Mouse (Mus musculus) CH12.LX (cell line): ENCODE results near the gene Asic2. TPM values are rescaled to one million over a fixed set of nuclear protein-coding genes. Genes with fewer than 3 reads are reported as not detected.

Experiments used
- DNase-seq: peaks from one replicate; pipeline ENCODE4 v3.0.0-alpha.2; 2013; ENCODE audit errors: extremely low read depth
- H3K27ac ChIP-seq: 2 replicates; pipeline ENCODE4 v1.5.1; 2012; ENCODE audit warnings: low read depth, mild to moderate bottlenecking, control low read depth, moderate library complexity; ENCODE audit not compliant: insufficient read depth
- H3K27me3 ChIP-seq: replicated peaks from 2 replicates; pipeline ENCODE3; 2012; ENCODE audit warnings: inconsistent platforms
- H3K36me3 ChIP-seq, 2 experiments: replicated peaks in 1 of 2; 2 replicates each; pipeline versions ENCODE3 to v1.6.1; 2012; ENCODE audit warnings: inconsistent platforms in 1 of 2, low read length in 1 of 2, mild to moderate bottlenecking in 1 of 2, mixed read lengths in 1 of 2, moderate library complexity in 1 of 2; ENCODE audit not compliant: control insufficient read depth in 1 of 2, insufficient read depth in 1 of 2
- H3K4me1 ChIP-seq, 2 experiments: 2 replicates each; pipeline ENCODE4 v1.6.1; 2012; ENCODE audit warnings: inconsistent platforms in 1 of 2, moderate library complexity in 1 of 2; ENCODE audit not compliant: insufficient read depth in 2 of 2, control insufficient read depth in 1 of 2
- H3K4me2 ChIP-seq: 2 replicates; pipeline ENCODE4 v1.6.1; 2012; ENCODE audit warnings: low read depth, mild to moderate bottlenecking, control low read depth; ENCODE audit not compliant: poor library complexity, insufficient read depth, severe bottlenecking
- H3K4me3 ChIP-seq, 3 experiments: fragments of 150-350 bp in 1 of 3; sonication (generic) in 1 of 3; replicated peaks in 1 of 3; 2 replicates each; pipeline versions ENCODE3 to v1.5.1; 2011 to 2012; ENCODE audit warnings: low read depth in 2 of 3, low read length in 2 of 3, mild to moderate bottlenecking in 2 of 3, moderate library complexity in 2 of 3, control low read depth in 1 of 3, improper control_type of control experiment in 1 of 3, inconsistent platforms in 1 of 3, mixed read lengths in 1 of 3; ENCODE audit not compliant: poor library complexity in 1 of 3
- H3K79me2 ChIP-seq: replicated peaks from 2 replicates; pipeline ENCODE4 v1.6.1; 2012; ENCODE audit warnings: mild to moderate bottlenecking, moderate library complexity; ENCODE audit not compliant: control insufficient read depth, poor library complexity, insufficient read depth, severe bottlenecking; ENCODE audit errors: extremely low read depth
- H3K9ac ChIP-seq: 2 replicates; pipeline ENCODE4 v1.6.1; 2012; ENCODE audit warnings: low read depth, mild to moderate bottlenecking, control low read depth, moderate library complexity; ENCODE audit not compliant: insufficient read depth
- H3K9me3 ChIP-seq: replicated peaks from 2 replicates; pipeline ENCODE3; 2012; ENCODE audit warnings: low read length, inconsistent platforms, mixed read lengths
- CTCF ChIP-seq, 2 experiments: IDR thresholded peaks in 1 of 2; conservative IDR thresholded peaks in 1 of 2; 2 replicates each; pipeline ENCODE4 v1.5.1; 2011 to 2012; ENCODE audit warnings: low read depth in 2 of 2, low read length in 2 of 2, improper control_type of control experiment in 1 of 2, inconsistent platforms in 1 of 2, mild to moderate bottlenecking in 1 of 2, moderate library complexity in 1 of 2
- E2F4 ChIP-seq: IDR thresholded peaks from 2 replicates; pipeline ENCODE4 v1.6.1; 2011; ENCODE audit warnings: low read depth, low read length, improper control_type of control experiment; ENCODE audit not compliant: insufficient replicate concordance
- EP300 ChIP-seq: IDR thresholded peaks from 2 replicates; pipeline ENCODE4 v1.6.1; 2011; ENCODE audit warnings: low read length, improper control_type of control experiment
- GABPA ChIP-seq: IDR thresholded peaks from 2 replicates; pipeline ENCODE4 v1.6.1; 2012; ENCODE audit warnings: low read depth, low read length, improper control_type of control experiment, inconsistent platforms; ENCODE audit not compliant: insufficient replicate concordance
- JUN ChIP-seq: IDR thresholded peaks from 2 replicates; pipeline ENCODE4 v1.6.1; 2011; ENCODE audit warnings: low read depth, mild to moderate bottlenecking, low read length, improper control_type of control experiment, moderate library complexity; ENCODE audit not compliant: insufficient read depth
- JUND ChIP-seq: conservative IDR thresholded peaks from 2 replicates; pipeline ENCODE4 v1.6.1; 2011; ENCODE audit warnings: low read depth, low read length, improper control_type of control experiment
- KAT2A ChIP-seq: IDR thresholded peaks from 2 replicates; pipeline ENCODE4 v1.6.1; 2012; ENCODE audit warnings: low read length, improper control_type of control experiment, inconsistent platforms; ENCODE audit not compliant: insufficient replicate concordance
- MEF2A ChIP-seq: IDR thresholded peaks from 2 replicates; pipeline ENCODE4 v1.6.1; 2014; ENCODE audit warnings: low read depth, mild to moderate bottlenecking, inconsistent platforms, low read length, improper control_type of control experiment, borderline replicate concordance
- MXI1 ChIP-seq: IDR thresholded peaks from 2 replicates; pipeline ENCODE4 v1.6.1; 2011; ENCODE audit warnings: mild to moderate bottlenecking, low read depth, low read length, improper control_type of control experiment
- PAX5 ChIP-seq: IDR thresholded peaks from 2 replicates; pipeline ENCODE4 v1.6.1; 2012; ENCODE audit warnings: low read length, inconsistent platforms, mixed read lengths
- POLR2A ChIP-seq: IDR thresholded peaks from 2 replicates; pipeline ENCODE4 v1.6.1; 2011; ENCODE audit warnings: low read depth, mild to moderate bottlenecking, improper control_type of control experiment, low read length
- POLR2AphosphoS2 ChIP-seq: IDR thresholded peaks from 2 replicates; pipeline ENCODE4 v1.6.1; 2011; ENCODE audit warnings: low read depth, low read length, improper control_type of control experiment
- RAD21 ChIP-seq: IDR thresholded peaks from 2 replicates; pipeline ENCODE4 v1.6.1; 2011; ENCODE audit warnings: low read depth, mild to moderate bottlenecking, low read length, improper control_type of control experiment, moderate library complexity
- RCOR1 ChIP-seq: conservative IDR thresholded peaks from 2 replicates; pipeline ENCODE4 v1.6.1; 2012; ENCODE audit warnings: low read depth, mild to moderate bottlenecking, inconsistent platforms, low read length, improper control_type of control experiment
- SIN3A ChIP-seq: IDR thresholded peaks from 2 replicates; pipeline ENCODE4 v1.6.1; 2012; ENCODE audit warnings: low read length, improper control_type of control experiment, inconsistent platforms
- SMC3 ChIP-seq: IDR thresholded peaks from 2 replicates; pipeline ENCODE4 v1.6.1; 2011; ENCODE audit warnings: low read depth, low read length, improper control_type of control experiment
- USF1 ChIP-seq: IDR thresholded peaks from 2 replicates; pipeline ENCODE4 v1.6.1; 2014; ENCODE audit warnings: low read depth, mild to moderate bottlenecking, inconsistent platforms, low read length, improper control_type of control experiment
- ZC3H11A ChIP-seq: IDR thresholded peaks from 2 replicates; pipeline ENCODE4 v1.6.1; 2012; ENCODE audit warnings: low read depth, mild to moderate bottlenecking, inconsistent platforms, low read length, improper control_type of control experiment
- dilution Hi-C: fragments of 300-500 bp; cut with MboI; formaldehyde crosslinking; loops from 2 replicates; pipeline ENCODE4 v1.14.3; 2020; ENCODE audit warnings: low sequenced_read_pairs; ENCODE audit not compliant: extremely low pct_unique_long_range_greater_than_20kb, extremely low pct_ligation_motif_present
- in situ Hi-C: fragments of 300-500 bp; cut with MboI; formaldehyde crosslinking; loops from 3 replicates; pipeline ENCODE4 v1.14.3; 2019; ENCODE audit warnings: low sequenced_read_pairs, low pct_ligation_motif_present, low pct_unique_long_range_greater_than_20kb, mixed read lengths
- polyA plus RNA-seq: library from polyadenylated mRNA; unstranded; fragments of >175 nt; gene quantifications from 2 replicates; pipeline ENCODE4 v1.2.1, GENCODE M21; 2012; ENCODE audit warnings: low read depth; ENCODE audit not compliant: insufficient read length
- total RNA-seq, 2 experiments: library from RNA; depleted of rRNA; stranded (reverse); fragments of 300-350 nt in 1 of 2; fragments of >200 nt in 1 of 2; gene quantifications; 2 replicates each; pipeline ENCODE4 v1.2.3; 2012 to 2014

The Asic2 gene
- total and polyA plus RNA-seq, 3 experiments = not detected

- H3K9ac ChIP-seq = no peak overlapping the region
- no peaks in the 10 kb centered on the region for H3K4me1 ChIP-seq
- H3K4me3 ChIP-seq = no peak overlapping the region
- no peak overlapping the region for H3K27ac ChIP-seq
- TF ChIP-seq POLR2AphosphoS2 = no peak
- no peak for TF ChIP-seq MXI1
- TF ChIP-seq SMC3 = no peak
- no peak for TF ChIP-seq EP300
- TF ChIP-seq E2F4 = no peak
- no peak for TF ChIP-seq RCOR1
- no peak for TF ChIP-seq MEF2A
- TF ChIP-seq POLR2A = no peak
- no peak for TF ChIP-seq GABPA
- no peak for TF ChIP-seq KAT2A
- no peaks in the 10 kb centered on the region for H3K36me3 ChIP-seq
- no peaks in the 10 kb centered on the region for H3K9me3 ChIP-seq
- H3K79me2 ChIP-seq = no peaks in the 10 kb centered on the region
- H3K27me3 ChIP-seq = peaks cover 99% of the 10 kb centered on the region
- H3K4me2 ChIP-seq = no peak overlapping the region
- no peak for DNase-seq
- in situ Hi-C loops = no loop called here
- dilution Hi-C loops = no loop called here
Observed at GRCm38 (mm10) chr11:81657121-81657520, 311.1 kb downstream of the Asic2 start.

GRCm38 (mm10) chr11:81647828-81648227 is 320.4 kb downstream of the Asic2 start:
- Histone ChIP-seq H3K9ac (no peak overlapping the region), H3K9me3 (peaks cover 4% of the 10 kb centered on the region), H3K4me2 (no peak overlapping the region), H3K4me3 (no peak overlapping the region), H3K79me2 (no peaks in the 10 kb centered on the region), H3K36me3 (no peaks in the 10 kb centered on the region), H3K27me3 (peaks cover 86% of the 10 kb centered on the region), H3K27ac (no peak overlapping the region), H3K4me1 (no peaks in the 10 kb centered on the region)
- no peak for TF ChIP-seq USF1
- TF ChIP-seq ZC3H11A = no peak
- no peak for TF ChIP-seq SIN3A
- no peak for TF ChIP-seq JUND
- TF ChIP-seq JUN = no peak
- no peak for TF ChIP-seq PAX5
- TF ChIP-seq POLR2AphosphoS2 = no peak
- no peak for TF ChIP-seq MEF2A
- dilution Hi-C loops (no loop called here), in situ Hi-C loops (loop anchor here (25.0 kb wide), 1 partner anchor 539 kb away; no protein-coding TSS in a partner anchor)
- DNase-seq = no peak

- dilution Hi-C loops = no loop called here
- Histone ChIP-seq H3K79me2 (no peaks in the 10 kb centered on the region), H3K9me3 (peaks cover 4% of the 10 kb centered on the region), H3K27me3 (peaks cover 86% of the 10 kb centered on the region), H3K4me1 (peaks cover 0 to 2% of the 10 kb centered on the region in 2 experiments; a peak in 1 of 4 replicates), H3K36me3 (no peaks in the 10 kb centered on the region), H3K9ac (no peak overlapping the region), H3K4me2 (no peak overlapping the region), H3K4me3 (no peak overlapping the region), H3K27ac (no peak overlapping the region)
- in situ Hi-C loops = loop anchor here (25.0 kb wide), 1 partner anchor 542 kb away; no protein-coding TSS in a partner anchor
- TF ChIP-seq CTCF (conservative IDR thresholded peaks at IDR 0.05 in 1 of 2, IDR thresholded peaks at IDR 0.05 in 1 of 2; ENCODE audit: low read depth in 2 of 2, low read length in 2 of 2) = peak; percentile 19 to 41; a peak in 2 of 4 replicates
- TF ChIP-seq MXI1 = no peak
- no peak for TF ChIP-seq POLR2AphosphoS2
- peak; percentile 0 for TF ChIP-seq RAD21
- no peak; the same call in 1 of the 2 replicates for TF ChIP-seq SMC3
- DNase-seq = no peak
Observed at GRCm38 (mm10) chr11:81645549-81645948, 322.7 kb downstream of the Asic2 start.
